Mouse (Mus musculus) layer of hippocampus, postnatal 36 days (tissue): ENCODE data around the gene Ube2g2. TPM values are rescaled to one million over a fixed set of nuclear protein-coding genes. Genes with fewer than 3 reads are reported as not detected.
"Not testable (repeated sequence)": the region's sequence is repeated elsewhere in the genome, so short reads cannot be mapped to it uniquely, and the experiment has no call there.

Experiments used
- DNase-seq, 2 experiments: peaks; one replicate each; pipeline ENCODE4 v3.0.0; 2022
- microRNA-seq, 2 experiments: library from miRNA; unstranded; fragments of <30 nt; microRNA quantifications; one replicate each; pipeline ENCODE4 v1.2.0; 2021
- total RNA-seq, 2 experiments: library from RNA; stranded (reverse); gene quantifications; 2 replicates each; pipeline ENCODE4 v1.2.3; 2021

Ube2g2 gene
- total RNA-seq, 2 experiments from 2014 or later: 83.8 to 95.4 TPM

DNA sequence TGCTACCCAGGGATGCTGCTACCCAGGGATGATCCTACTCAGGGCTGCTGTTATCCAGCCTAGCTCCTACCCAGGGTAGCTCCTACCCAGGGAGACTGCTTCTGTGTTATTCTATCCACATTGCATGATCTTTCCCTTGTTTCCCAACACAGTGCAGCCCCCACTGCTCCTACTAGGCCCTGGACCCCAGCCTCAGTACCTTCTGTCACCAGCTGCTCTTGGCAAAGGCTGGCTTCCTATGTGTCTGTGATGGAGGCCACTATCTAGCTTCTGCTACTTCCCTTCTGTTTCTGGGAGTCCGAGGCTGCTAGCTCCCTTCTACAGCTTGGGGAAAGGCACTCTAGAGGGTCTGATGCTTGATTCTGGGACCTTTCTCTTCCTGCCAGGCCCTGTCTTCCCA is 25.4 kb downstream of the Ube2g2 start:
- no peak for DNase-seq

DNA sequence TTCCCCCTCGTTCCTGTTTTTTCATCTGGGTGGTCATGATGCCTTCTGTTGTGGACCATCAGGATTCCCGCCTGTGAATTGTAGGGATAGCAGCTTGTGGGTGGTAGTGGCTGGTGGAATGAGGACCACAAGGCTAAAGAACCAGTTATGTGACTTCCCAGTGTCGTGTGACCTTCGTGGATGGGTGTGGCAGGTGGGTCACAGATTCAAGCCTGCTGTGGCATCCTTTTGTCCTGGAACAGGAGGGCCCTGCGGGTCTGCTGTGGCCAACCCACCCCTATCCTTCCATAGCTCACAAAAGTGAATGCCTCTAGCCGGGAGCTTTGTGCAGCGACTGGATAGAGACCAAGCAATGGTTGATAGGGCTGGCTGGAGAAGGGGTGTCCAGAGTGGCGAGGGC is 25.8 kb downstream of the Ube2g2 start:
- DNase-seq: no peak

DNA sequence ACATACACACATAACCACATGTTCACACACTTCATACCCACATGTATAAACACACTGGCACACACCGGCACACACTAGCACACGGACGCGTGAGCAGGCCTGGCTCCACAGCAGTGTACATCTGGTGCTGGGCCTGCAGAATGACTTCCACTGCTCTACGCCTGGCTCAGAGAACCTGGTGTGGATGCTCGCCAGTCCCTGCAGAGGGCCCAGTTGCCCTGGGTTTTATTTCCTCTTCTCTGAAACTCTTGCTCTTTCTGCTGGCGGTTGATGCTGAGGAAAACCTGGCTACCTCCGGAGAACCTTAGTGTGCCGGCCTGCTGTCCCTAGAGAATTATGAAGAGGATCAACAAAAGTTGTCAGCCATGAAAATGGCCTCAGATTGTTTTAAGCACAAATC is 30.0 kb downstream of the Ube2g2 start:
- DNase-seq: no peak

DNA sequence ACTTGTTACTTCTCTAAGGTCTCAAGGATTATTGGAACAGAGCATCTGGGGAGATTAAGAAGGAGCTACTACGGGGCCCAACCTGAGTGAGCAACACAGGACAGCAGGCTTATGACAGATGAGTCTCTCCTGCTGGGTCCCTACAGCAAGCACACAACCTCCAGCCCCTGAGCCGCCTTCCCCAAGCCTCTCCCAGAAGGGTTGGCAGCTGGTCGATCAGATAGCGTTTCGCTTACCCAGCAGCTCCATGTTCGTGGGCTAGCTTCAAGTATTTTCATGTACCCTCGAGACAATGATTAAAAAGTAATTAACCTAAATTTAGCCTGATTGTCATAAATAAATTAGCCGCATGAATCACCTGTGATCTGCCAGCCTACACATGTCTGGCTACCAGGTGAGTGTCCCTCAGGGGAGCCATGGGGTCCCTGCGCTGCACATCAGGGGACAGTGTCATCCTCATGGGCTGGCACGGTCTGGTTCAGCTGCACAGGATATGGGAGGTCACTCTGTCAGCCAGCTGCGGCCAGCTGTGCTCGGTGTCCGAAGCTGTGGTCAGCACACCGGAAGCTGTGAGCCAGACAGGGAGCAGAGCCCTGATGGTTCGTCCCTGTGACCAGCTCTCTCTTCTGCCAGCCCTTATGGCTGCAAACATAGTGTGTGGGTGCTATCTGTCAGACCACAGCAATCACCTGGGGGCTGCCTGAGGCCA is 36.4 kb downstream of the Ube2g2 start:
- no peak for DNase-seq

DNA sequence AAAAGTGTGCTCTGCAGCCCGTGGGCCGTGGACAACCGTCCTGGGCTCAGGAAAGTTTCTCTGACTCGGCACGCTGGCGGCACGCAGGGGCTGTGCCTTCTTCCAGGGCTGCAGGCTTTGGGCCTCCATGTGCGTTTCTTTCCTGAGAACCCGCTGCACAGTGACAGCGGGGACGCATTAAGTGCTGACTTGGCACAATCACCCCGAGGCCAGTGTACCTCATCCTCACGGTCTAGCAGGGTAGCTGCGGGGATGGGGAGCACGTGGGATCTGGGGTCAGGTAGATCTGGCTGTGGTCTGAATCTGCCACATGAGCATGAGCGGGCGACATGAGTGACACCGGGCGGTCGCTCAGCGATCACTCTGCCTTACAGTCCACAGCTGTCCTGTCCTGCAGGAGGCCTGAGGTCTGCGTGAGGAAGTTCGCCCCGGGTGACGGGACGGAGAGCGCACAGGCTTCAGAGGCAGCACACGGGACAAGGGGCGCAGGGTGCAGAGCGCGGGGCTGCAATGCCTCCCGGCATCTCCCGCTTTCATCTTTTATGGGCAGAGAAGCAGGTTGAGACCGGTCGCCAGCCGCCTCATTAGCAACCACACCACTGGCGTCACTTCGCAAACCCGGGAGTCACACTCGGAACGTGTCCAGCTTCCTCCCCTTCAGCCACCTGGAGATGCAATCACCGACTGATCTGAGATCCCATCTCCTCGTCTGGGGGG is 42.0 kb downstream of the Ube2g2 start:
- DNase-seq: no peak

DNA sequence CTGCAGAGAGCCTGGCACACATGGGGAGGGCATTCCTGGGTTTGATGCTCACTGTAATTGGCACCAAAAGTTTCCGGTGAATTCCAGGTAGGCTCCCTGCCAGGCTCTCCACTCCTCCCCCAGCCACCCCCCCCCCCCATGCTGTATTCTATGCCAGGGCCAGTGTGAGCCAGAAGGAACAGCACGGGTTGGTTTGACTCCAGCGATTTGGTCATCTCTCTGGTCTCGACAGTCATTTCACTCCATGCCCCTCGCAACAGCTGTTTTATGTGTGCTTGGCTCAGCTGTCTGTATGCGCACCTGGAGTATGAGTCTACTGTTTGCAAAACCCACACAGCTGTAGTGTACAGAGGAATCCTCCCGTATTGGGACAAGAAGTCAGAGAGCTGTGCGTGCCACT is 44.3 kb downstream of the Ube2g2 start:
- no peak for DNase-seq

DNA sequence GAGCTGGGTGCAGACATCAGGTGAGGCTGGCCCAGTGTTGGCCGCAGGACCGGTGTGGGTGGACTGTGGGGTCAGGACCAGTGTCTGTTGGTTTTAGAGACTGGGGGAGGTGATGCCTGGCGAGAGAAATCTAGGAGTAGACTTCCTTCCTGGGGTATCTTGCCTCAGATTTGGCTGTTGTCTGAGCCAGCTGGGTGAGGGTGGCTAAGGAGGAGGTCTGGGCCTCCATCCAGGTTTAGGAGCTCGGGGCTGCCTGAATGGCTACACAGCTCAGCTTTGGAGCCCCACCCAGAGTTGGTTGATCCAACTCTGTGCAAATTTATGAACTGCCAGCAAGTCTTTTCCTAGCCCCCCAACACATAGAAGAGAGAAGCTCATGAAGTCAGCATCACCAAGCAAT is 45.3 kb downstream of the Ube2g2 start:
- DNase-seq: no peak

DNA sequence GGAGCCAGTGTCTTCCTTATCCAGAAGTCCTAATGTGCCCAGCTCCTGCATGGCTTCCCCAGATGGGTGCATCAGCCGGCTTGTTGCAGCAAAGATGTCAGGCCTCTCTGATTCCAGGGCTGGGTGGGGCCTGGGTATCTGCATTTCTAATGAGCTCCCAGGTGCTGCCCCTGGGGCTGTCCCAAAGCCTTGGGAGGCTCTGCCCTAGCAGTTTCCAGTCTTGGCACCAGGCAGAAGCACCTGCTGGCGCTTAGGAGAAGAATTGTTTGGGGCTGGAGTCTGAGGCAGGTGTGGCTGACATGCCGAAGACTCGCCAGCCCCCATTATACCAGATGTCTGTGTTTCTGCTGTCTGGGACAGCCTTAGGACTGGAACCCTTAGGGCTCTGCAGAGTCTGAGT is 48.6 kb downstream of the Ube2g2 start:
- no peak for DNase-seq

DNA sequence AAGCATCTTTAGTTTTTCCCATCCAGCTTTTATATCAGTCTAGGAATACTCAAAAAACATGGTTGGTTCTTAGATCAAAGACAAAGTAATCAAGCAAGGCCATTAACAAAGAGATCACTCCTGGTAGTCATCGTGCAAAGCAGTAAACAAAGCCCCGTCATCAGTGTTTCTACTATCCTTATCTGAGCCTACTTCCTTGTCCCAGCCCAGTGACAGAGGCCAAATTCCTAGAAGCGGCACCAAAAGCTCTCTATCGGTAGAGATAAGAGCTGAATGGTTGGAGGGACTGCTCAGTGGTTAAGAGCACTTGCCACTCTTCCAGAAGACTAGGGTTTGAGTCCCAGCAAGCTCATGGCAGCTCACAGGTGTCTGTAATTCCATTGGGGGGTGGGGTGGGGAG is 49.4 kb downstream of the Ube2g2 start:
- DNase-seq: no peak

DNA sequence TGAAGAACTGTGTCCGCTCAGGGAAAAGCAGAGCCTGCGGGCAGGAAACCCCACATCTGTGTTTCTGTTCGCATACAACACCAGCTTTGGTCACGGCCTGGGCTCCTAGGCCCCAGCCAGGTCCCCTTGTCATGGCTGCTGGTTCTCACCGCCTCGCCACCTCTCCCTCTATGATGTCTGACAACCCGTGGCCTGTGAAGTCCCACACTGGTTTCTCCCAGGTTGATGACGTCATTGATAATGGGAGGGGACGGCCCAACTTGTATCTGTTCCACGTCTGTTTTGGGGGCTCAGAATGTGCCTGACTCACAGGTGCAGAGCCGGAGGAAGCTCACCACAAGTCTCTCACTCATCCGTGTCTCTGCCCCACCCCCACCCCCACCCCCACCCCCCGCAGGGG is 51.7 kb downstream of the Ube2g2 start:
- DNase-seq: no peak

DNA sequence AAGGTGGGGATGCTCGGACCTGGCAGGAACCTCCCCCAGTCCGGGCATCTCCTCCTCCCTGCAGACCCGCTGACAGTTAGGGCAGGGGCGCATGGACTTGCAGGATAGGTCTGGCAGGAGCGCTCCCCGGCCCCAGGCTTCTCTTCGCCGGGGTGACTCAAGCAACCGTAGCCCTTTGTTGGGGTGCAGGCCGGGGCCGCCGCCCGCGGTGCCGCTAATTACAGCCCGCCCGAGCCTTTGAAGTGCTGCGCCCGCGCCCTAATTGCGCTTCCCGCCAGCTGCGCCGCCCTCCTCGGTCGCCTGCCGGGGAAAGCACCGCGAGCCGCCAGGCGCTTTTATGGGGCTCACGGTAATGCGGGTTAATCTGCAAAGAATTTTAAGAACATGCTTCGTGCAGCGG is 55.5 kb downstream of the Ube2g2 start:
- no peak for DNase-seq

DNA sequence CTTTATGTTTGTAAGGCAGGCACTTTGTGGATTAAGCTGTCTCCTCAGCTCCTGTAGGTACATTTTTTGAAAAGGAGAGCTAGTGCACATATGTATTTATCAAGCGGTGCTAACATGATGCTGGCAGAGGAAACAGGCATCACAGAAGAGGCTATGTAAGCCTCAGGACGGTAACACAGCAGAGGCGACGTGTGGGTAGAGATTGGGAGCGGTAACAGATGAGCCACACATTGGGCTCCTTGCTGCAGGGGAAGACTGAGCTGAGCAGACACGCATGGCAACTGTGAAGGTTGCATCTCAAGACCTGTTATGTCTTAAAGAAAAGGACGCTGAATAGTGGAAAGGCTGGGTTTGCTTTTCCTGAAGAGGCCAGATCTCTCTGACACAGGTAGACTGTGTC is 60.9 kb downstream of the Ube2g2 start:
- DNase-seq: no peak

DNA sequence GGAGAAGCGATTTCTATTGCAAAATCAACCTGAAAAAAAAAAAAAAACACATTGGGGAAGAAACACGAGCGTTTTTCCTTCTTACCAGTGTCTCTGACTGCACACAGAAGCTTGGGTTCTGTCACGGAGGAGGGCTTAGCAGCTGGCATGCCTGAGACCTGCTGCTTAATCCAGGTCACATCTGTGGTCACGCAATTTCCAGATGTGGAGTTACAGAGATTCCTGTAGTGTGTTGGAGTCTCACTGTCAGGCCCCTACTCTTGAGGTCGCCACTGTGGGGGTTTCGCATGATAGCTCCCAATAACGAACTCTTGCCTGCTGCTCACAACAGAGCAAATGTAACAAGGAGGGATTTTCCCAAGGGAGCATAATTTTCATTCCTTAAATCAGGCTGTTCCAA is 62.1 kb downstream of the Ube2g2 start:
- no peak for DNase-seq

DNA sequence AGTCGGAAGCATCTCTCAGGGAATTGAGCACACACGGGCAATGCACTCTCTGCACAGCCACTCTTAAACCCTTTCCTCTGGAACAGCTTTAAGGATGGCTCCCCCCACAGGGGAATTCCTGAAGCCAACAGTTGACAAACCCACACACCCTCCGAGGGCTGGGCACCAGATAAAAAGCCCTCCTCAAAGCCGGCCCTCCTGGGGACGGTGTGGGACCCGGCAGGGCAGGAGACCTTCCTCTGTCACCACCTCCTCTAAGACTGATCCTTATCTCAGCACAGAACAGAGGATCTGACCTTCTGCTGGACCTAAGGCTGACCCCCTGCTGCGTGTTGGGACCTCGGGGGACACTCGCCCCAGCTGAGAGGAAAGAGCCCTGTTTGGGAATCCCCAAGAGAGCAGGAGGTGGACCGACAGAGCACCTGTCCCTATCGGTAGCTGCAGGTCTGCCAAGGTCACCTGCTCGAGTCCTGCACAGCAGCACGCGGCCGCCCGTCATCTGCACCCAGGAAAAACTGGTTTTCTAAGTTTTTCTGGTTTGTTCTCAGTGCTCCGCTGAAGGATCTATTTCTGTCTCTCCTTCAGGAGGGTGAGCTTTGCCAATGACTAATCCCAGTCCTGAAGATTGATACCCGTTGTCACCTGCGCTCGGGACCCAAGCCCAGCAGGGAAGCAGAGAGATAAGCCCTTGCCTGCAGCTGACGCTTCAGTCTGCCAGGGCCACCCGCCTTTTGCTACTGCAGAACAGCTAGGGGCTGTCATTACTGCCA is 64.0 kb downstream of the Ube2g2 start, which contains the start of gene Tspear:
Gene Tspear (plus strand): TSS at position 675 of the 770 bp plus-strand sequence.
- DNase-seq: no peak

DNA sequence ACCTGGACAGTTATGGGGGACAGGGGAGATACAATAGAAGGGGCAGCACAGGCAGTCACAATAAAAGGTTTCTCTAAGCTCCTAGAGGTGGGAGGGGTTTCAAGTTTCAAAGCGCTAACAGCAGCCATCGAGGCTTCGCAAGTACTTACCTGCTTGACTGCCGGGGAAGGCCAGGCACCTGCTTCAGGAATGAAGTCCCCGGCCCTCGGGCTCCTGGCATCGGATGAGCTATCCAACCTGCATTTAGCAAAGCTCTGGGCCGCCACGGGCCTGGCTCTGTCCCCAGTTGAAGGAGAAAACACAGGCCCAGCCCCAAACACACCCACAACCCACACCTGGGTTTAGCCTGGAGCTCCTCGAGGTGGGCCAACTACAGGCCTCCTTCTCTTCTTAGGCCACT is 64.9 kb downstream of the Ube2g2 start:
- DNase-seq: no peak

DNA sequence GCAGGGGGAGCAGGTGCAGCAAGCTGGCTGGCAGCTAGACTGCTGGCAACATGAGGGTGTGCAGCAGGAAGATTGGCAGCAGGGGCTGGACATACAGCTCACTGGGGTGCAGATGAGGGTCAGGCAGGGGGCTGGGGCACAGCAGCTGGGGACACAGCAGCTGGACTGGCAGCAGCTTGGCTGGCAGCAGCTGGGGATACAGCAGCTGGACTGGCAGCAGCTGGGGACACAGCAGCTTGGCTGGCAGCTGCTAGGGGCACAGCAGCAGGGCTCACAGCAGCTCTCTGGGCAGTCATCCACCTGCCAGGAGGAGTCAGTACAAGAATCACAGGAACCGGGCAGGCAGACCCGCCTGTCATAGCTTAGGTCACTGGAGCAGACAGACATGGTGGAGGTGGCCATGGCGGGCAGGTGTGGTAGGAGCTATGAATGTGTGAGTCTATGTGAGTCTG is 68.3 kb downstream of the Ube2g2 start, which contains the start of gene Gm19402:
Gene Gm19402 (minus strand): TSS at position 402 of the 452 bp plus-strand sequence.
- DNase-seq: not testable (repeated sequence)

Small RNA genes within 50 kb of the gene (microRNA-seq; reads per million reads assigned to microRNA genes)
- 23.6 to 46.3 reads per million in 2 experiments for gene Mir1930

Other genes starting within 250 kb of the Ube2g2 start
- gene Adarb1, start 204.0 kb upstream of the Ube2g2 start, total RNA-seq: 100 to 1,000 TPM; 113 to 117 TPM
- 10 to 100 TPM; 35.1 to 37.4 TPM for gene Fam207a, start 106.5 kb upstream of the Ube2g2 start, total RNA-seq
- gene Itgb2, start 92.0 kb upstream of the Ube2g2 start, total RNA-seq: 1 to 10 TPM; 3.6 TPM
- gene Pttg1ip, start 40.6 kb upstream of the Ube2g2 start, total RNA-seq: 10 to 100 TPM; 68.2 to 69.0 TPM
- gene Sumo3, start 16.2 kb upstream of the Ube2g2 start, total RNA-seq: 100 to 1,000 TPM; 127 TPM
- gene Gm49325, start 16.1 kb upstream of the Ube2g2 start, total RNA-seq: 10 to 100 TPM; 17.2 to 29.6 TPM
- gene Tspear, start 64.3 kb downstream of the Ube2g2 start, total RNA-seq: not detected
- gene Gm19402, start 68.5 kb downstream of the Ube2g2 start, total RNA-seq: not detected
- not detected for gene Gm9508, start 75.0 kb downstream of the Ube2g2 start, total RNA-seq
- not detected for gene Gm10272, start 84.4 kb downstream of the Ube2g2 start, total RNA-seq
- not detected for gene Gm10024, start 89.2 kb downstream of the Ube2g2 start, total RNA-seq
- not detected for gene Gm10142, start 93.5 kb downstream of the Ube2g2 start, total RNA-seq
- gene Krtap12-1, start 98.3 kb downstream of the Ube2g2 start, total RNA-seq: not detected
- not detected for gene Gm10100, start 104.2 kb downstream of the Ube2g2 start, total RNA-seq
- gene Gm18596, start 120.4 kb downstream of the Ube2g2 start, total RNA-seq: not detected
- not detected for gene Gm9736, start 129.1 kb downstream of the Ube2g2 start, total RNA-seq
- gene Gm3233, start 137.4 kb downstream of the Ube2g2 start, total RNA-seq: not detected
- not detected for gene Gm3238, start 149.1 kb downstream of the Ube2g2 start, total RNA-seq
- gene Gm7138, start 154.7 kb downstream of the Ube2g2 start, total RNA-seq: not detected
- gene Gm3250, start 160.3 kb downstream of the Ube2g2 start, total RNA-seq: not detected
- gene Gm7137, start 165.9 kb downstream of the Ube2g2 start, total RNA-seq: not detected
- not detected for gene Gm9639, start 172.8 kb downstream of the Ube2g2 start, total RNA-seq
- not detected for gene Gm19668, start 176.9 kb downstream of the Ube2g2 start, total RNA-seq
- gene Gm9507, start 189.6 kb downstream of the Ube2g2 start, total RNA-seq: not detected
- not detected for gene Gm2696, start 192.4 kb downstream of the Ube2g2 start, total RNA-seq
- not detected for gene Krtap10-4, start 204.8 kb downstream of the Ube2g2 start, total RNA-seq
- gene Krtap10-10, start 213.7 kb downstream of the Ube2g2 start, total RNA-seq: not detected
- not detected for gene Gm36176, start 224.5 kb downstream of the Ube2g2 start, total RNA-seq
- gene Gm10318, start 230.6 kb downstream of the Ube2g2 start, total RNA-seq: not detected
- gene Gm3285, start 239.7 kb downstream of the Ube2g2 start, total RNA-seq: not detected